Mouse (Mus musculus) fat pad, adult 2 months (tissue): ENCODE results near the gene Foxp1.

Experiments used
- DNase-seq: peaks from one replicate; pipeline ENCODE4 v3.0.0-alpha.2; 2011; ENCODE audit warnings: low read depth, low spot score; ENCODE audit errors: extremely low read depth

Foxp1 gene

DNA sequence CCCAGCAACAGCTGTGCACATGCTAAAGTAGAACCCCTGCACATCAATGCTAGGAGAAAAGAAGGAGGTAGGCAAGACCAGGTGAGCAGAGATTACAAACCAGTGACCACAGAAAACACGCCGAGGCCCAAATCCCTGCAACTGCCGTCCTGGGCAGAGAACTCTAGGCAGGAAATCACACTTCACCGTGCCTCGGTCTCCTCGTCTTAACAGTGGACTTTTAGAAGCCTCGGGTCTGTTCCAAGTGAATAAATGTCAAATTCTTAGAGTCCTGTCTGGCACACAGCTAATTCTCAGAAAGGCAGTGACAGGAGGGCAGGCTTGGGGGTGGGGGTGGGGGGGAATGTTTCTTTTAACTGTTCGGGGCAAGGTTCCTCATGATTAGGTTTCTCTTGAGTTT lies 220.6 kb downstream of the Foxp1 start:
- DNase-seq: no peak

DNA sequence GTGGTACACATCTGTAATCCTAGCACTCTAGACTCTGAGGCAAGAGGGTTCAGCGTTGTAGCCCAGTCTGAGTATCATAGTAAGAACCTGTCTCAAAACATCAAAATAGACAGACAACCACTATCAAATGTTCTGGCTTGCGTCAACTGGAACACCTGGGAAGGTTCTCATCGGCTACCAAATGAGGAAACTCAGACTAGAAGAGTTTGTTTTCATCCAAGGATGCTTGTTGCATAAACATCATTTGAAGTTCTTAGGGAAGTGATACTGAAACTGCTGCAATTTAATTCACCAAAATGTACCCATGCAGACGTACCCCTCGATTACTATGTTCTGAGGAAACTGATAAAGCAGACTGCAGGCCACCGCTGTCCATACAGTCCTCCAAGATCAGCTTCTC lies 222.3 kb downstream of the Foxp1 start:
- no peak for DNase-seq

DNA sequence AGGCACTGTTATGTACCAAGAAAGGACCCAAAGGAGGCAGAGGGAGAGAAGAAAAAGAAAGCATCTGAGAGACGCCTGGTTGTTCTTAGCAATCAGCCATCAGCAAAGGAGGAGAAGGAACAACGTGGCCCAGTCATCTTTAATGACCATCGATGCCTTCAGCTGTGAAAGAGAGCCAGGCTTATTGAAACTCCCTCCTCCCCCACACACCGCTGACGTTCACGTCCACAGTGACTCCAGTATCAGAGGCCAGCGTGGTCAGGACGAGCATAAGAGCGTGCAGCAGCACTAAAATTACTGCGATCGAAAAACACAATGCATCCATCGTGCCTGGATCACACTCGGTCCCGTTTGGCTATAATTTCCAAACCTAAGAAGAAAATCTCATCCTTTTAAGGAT lies 223.3 kb downstream of the Foxp1 start:
- no peak for DNase-seq

DNA sequence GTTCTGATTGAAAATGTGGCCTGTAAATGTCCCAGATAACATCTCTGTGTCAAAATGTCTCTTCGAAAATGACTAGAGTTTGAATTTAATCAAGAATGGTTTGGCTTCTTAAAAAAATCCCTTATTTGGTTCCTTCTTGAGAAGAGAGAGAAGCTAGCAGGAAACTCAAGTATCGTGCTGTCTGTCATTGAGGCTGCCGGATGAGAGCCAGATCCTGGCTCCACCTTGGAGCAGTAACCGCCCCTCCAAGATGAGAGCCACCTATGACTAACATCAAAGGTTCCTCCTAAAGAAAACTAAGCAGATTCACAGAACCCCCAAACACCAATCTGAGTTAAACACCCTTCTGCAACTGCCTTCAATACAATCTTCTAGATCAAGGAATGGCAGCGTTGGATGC lies 225.0 kb downstream of the Foxp1 start:
- DNase-seq: no peak

DNA sequence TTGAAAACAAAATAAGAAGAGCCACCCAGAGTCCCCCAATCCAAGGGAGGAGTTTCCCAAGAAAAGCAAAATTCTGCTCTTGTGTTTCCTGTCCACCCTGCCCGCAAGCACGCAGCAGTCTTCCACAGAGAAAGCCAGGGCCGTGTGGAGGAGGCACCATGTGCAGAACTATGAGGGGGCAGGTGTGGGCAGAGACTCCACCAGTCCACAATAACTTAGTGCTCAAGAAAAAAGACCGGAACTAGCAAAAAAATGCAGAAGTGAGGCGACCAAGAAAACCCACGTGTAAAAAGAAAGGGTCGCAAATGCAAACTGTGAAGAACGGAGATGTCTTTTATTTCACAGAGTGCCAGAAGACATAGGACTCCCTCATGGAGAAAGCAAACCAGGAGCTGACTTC lies 227.0 kb downstream of the Foxp1 start:
- no peak for DNase-seq

DNA sequence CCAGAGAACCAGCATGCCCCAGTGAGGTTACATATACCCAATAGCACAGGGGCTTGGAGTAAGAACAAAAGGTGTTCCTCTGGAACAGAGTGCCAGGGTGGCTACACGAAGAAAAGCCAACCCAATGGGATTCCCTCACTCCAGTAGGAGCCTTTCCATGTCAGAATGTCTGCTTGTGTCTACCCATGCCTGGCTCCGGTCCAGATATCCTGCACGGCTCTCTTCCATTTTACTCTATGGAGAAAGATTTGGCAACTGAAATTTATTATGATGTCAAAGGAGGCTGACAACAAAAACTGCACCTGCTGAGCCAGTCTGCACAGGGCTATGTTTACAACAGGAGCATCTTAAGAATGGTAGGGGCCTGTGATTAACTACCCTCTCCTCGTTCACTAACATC lies 233.3 kb downstream of the Foxp1 start:
- no peak for DNase-seq

DNA sequence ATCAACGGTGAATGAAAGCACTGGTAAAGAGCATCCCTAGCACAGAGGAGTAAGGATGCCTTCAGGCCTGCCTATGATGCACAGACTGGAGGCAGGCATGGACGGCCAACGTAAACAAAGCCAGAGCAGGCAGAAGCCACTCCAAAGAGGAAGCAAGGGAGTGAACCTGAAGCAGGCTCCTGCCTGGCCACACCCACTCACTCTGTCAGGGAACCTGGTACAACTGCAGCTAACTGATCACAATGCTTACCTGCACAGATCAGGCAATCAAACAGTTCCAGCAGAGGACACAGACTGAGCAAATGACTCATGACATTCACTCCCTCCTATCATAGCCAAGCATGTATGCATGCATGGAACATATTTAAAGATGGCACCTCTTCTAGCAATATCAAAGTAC lies 237.5 kb downstream of the Foxp1 start:
- DNase-seq: no peak

DNA sequence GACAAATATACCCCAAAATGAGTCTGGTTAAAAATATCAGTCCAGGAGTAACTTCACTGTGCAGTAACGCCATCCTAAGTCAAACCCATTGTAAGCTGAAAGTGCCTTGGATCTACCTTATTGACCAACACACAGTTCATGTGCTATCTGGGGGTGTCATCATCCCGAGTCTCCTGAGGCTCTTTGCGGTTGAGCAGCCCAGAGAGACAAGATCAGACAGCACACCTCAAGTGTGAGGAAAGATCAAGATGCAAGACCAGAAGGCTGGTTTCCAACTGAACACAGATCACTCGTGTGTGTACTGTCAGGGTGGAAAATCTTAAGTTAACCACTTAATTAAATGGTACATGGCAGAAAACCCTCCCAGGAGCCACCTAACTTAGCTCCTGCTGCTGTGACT lies 238.5 kb downstream of the Foxp1 start:
- DNase-seq: peak; percentile 84

DNA sequence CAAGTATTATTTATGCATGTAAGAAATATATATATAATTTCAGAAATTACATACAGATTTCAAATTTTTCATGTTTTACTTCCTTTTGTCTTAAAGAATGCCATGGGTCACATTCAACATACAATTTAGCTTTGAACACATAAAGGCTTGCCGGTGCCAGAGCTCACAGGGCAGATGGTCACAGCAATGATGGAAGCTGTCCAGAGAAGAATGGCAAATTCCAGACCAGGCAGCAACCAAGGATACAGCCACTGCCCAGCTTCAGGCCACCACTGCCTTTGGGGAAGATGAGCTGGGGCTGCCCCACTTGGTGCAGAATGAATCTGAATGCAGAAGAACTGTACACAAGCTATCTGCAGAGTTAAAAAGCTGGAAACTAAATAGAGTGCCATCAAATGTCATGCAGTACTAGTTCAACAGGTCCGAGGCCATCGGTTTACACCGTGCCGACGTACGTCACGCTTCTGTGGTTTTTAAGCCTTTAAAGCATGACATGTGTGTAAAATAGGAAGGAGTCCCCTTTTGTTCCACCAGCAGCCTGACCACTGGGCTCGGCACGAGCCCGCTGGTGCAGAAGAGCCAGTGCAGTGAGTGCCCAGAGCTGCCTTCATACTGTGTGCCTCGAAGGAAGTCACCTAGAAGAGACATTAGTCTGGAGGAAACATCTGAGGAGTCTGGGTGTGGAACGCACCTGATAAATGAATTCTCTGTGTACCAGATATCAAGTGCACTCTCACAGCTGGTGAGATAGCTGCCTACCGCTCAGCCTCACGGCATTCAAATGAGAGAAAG lies 239.5 kb downstream of the Foxp1 start:
- DNase-seq: no peak

DNA sequence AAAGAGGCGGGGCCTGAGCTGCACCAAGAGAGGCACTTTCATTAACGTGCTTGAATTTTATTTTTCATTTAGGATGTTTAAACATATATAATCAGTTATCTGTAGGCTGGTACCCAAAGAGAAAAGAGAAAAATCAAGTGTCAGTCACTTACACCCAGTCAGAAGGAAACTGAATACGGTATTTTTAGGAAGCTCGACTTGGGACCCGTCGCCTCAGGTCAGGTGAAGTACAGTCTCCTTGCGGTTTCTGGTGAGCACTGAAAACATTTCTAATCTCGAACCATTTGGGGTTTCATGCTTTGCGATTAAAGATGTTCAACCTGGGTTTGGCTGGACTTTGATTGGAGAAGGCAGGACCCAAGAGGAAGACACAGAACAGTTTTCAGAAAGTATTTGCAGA lies 241.1 kb downstream of the Foxp1 start:
- no peak for DNase-seq

DNA sequence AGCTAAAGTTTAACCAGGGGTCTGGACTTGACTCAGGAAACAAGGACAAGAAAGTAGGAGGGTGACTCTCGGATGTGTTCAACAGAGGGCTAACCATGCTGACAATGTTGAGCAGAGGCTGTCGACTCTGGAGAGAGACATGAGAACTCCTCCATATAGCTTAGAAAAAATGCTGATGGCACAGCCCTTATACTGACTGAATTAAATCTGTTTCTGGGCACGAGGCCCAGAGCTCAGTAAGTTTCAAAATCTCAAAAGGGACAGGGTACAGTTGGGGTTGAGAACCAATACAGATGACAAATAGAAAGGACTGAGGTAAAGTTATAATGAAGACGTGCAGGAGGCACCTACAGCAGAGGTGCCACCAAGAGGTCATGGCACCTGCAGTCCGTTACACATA lies 241.9 kb downstream of the Foxp1 start:
- DNase-seq: no peak

DNA sequence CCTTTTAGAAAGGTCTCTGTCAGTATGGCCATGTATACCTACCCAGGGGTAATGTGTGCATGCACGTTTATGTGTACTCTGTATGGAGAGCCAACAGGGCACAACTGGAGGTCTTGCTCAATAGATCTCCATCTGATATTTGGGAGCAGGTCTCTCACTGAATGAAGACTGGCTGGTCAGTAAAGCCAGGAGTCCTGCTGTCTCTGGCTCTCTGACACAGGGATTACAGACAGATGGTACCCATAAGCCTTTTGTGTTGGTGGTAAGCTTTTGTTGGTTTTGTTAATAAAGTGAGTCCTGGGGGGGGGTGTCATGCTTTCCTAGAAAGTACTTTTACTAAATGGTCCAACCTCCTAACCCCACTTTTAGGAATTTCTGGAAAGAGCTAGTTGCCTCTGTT lies 245.3 kb downstream of the Foxp1 start:
- no peak for DNase-seq

DNA sequence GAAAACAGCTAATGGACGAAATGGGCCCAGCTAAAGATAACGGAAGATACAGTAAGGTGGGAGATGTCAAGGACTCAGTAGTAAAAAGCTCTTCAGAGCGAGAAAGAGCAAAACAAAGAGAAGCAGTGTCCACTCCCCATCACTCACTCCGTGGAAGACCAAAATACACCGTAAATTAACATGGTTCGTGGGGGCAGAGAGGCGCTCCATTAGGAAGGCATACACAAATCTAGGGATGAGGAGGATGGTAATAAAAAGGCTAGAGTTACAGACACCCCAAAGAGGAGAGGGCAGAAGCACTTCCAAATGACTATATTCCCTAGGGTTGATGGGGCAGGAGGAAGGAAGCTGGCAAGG lies 246.2 kb downstream of the Foxp1 start:
- no peak for DNase-seq

DNA sequence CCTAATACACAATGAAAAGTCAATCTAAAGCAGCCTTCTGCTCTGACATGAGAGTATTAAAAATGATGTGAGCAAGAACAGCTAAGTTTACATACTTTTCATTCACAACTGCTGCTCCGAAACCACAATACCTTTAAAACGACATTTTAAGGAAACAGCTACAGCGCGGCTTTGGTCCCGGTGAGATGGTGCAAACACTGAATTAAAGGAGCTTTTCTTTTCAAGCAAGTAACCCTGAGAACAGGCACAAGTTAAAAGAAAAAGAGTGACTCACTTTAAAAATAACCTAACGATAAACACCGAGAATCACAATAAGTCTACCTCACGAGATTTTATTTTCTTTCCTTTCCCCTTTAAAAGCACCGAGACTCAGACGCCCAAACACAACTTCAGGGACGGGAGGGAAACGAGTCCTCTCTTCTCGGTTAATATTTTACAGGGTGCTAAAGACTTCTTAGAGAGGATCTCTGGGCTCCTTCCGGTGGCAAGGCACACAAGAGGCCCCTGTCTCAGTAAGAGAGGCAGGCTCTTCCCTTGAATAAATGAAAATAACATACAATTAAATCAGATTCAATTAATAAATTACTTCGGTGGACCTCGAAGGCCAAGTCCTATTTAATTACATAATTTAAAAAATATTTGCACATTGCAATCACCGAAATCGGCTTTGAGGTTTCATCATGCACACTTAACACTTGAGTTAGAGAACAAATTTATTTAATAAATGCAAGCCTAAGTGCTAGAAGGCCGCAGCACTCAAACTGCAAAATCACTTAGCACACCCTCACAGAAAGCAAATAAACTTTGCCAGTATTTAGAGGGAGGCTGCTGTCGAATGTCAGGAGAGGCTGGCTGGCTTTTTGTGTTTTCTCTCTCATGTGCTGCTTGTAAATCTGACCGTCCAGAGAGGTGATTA lies 246.9 kb downstream of the Foxp1 start:
- no peak for DNase-seq

DNA sequence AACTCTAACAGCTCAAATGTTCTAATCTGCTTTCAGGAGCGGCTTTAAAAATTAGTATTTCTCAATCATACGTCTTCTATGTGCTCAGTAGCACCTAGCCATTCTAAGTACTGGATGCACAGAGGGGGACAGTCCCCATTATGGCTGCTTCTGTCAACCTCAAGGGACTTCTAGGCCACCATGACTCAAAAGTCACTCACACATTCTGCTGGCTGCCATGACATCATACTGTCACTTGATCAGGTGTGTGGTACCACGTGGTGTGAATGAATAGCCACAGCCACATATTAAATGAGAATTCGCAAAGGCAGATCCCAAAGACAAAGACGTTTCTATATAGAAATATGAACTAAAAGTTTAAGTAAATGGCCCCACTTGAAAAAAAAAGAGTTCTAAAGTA lies 247.9 kb downstream of the Foxp1 start:
- DNase-seq: no peak

DNA sequence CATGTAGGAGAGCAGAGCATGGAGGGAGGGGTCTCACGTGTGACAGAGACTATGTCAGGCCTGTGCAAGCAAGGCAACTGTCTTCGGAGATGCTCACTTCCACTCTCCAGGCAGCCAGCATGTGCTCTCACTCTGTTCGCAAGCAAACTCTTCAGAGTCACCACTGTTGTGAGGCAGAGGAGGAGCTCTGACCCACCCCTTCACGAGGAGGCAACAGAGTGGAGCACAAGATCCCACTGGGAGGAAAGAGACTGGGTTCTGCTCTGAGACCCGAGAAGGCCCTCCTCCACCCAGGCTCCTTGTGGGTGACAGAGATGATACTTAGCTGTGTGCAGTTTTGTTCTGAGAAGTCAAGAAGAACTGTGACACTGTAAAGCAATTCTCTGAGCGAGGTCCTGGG lies 248.3 kb downstream of the Foxp1 start:
- no peak for DNase-seq

DNA sequence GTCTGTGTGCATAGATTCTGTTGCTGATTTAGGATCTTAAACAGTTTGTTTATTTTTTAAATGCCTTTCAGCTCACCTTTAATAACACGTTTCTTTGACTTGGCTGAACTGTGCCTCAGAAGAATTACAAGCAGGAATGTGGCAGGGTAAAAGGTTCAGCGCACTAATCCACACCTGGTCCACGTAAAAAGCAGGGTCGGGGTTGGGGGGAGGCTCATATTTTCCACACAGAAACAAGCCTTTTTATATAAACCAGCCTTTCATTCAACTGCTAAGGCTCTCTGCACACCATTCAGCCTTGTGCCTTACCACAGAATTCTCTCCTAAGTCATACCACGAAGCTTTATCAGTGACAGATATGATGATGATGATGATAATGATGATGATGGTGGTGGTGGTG lies 249.3 kb downstream of the Foxp1 start:
- no peak for DNase-seq

DNA sequence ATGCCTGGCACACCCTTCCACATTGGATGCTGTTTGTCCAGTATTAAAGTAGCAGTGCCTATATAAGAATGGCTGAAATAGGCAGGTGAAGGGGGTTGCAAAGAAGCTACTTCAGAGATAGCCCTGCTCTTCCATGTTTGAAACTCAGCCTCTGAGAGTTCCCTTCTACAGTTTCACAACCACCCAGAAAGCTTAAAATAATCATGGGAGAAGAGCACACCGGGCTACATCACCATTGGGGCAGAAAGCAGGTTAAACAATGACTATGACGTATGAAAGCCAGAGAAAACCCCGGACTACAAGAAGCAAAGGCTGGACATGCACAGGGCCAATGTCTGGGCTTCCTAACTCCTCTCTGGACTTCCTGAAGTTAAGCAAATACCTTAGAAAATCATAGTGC lies 250.3 kb downstream of the Foxp1 start:
- no peak for DNase-seq

DNA sequence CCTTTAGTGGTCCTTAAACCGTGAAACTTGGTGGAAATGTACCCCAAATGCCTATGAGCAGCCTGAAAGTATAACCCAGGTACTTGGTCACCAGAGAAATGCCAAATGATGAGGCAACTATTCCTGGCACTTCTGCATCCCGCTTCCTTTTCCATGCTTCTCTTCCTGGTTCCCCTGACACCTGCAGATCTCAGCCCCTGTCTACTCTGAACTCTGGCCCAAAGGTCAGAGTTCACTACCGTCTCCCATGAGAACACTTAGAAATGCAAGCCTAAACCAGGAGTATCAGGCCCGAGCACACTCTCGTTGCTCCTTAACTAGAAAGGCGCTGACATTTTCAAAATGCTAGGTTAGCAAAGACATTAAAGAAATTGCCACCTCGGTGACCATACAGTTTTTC lies 250.8 kb downstream of the Foxp1 start:
- no peak for DNase-seq

DNA sequence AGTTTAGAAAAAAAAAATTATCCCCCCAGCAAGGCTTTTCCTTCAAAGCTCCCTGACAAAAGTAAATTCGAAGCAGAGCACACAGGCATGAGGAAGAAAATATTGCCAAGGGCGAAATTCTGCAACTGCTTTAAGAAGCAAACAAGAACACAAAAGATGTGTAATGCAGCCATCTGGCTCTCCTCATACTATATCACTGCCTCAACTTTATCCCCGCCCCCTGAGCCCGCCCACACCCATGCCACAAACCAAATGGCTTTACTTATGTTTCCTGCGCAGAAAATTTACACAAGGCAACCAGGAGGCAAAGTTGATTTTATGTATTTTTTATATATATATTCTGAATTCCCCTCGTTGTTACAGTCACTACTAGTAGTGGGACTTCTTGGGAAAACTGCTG lies 252.6 kb downstream of the Foxp1 start:
- DNase-seq: peak; percentile 63

DNA sequence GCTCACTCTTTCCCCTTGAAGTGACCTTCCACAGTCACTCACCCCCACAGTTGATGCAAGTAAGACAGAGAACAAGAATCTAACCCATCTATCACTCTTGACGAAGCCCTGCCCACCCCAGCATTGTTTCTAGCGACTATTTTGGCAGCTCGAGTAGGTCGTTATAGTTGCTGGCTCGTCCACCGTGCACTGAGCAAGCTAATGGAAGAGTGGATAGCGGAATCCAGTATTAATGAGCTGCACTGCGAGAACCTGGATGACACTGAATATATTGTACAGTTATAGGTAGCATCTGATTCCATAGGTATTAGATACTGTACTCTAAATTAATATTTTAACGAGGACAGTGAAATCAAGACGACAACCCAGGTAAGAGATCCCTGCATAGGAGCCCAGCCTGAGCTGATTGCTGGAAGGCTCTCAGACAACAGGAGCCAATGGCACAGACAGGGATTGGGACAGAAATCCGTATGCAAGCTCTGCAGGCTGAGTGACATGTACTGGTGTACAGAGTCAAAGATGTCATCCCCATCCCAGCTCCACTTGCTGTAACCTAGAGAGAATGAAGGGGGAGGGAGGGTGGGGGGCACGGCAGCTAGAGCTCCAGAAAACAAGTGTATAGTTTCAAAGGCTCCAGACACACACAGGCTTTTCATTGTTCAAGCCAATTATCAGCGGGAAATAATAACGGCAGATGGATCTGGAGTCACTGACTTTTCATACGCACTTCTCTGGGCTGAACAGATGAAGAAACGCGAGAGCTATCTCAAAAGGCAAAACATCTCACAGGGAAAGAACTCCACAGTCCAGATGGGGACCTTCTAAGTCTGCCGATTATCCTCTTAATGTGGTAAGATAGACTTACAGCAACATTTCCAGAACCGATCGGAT lies 254.1 kb downstream of the Foxp1 start:
- no peak for DNase-seq
